Mouse (Mus musculus) spleen, postnatal 10 days (tissue): ENCODE measurements around the gene Gm28308.

ENCODE experiments used
- DNase-seq, 2 experiments: peaks; one replicate each; pipeline ENCODE4 v3.0.0; 2021 to 2022; ENCODE audit warnings: low spot score in 2 of 2

Gene Gm28308

GRCm38 (mm10) chr6:52205221-52205620 lies 7.9 kb downstream of the Gm28308 start:
- no peak for DNase-seq

GRCm38 (mm10) chr6:52204050-52204752 lies 8.9 kb downstream of the Gm28308 start, which contains the start of gene Hoxa5:
TSS of gene Hoxa5 (minus strand) at chr6:52204587.
- DNase-seq, result peak in 1 of 2 experiments; percentile 42

GRCm38 (mm10) chr6:52203371-52204049 lies 9.6 kb downstream of the Gm28308 start:
- DNase-seq, result no peak

GRCm38 (mm10) chr6:52203121-52203370 lies 10.1 kb downstream of the Gm28308 start:
- DNase-seq, result no peak

GRCm38 (mm10) chr6:52202362-52203120 lies 10.6 kb downstream of the Gm28308 start:
- DNase-seq, result no peak

- no peak for DNase-seq
Measured at GRCm38 (mm10) chr6:52201269-52201668, 11.9 kb downstream of the Gm28308 start.

GRCm38 (mm10) chr6:52200751-52201250 lies 12.3 kb downstream of the Gm28308 start:
- DNase-seq, result no peak

GRCm38 (mm10) chr6:52200073-52200750 lies 12.9 kb downstream of the Gm28308 start:
- DNase-seq, result no peak

GRCm38 (mm10) chr6:52197271-52197670 lies 15.9 kb downstream of the Gm28308 start:
- no peak for DNase-seq

- no peak for DNase-seq
Measured at GRCm38 (mm10) chr6:52196811-52197210, 16.3 kb downstream of the Gm28308 start.

GRCm38 (mm10) chr6:52194690-52195089 lies 18.4 kb downstream of the Gm28308 start:
- no peak for DNase-seq

- peak; percentile 56 to 86 for DNase-seq
Measured at GRCm38 (mm10) chr6:52191860-52192550, 21.1 kb downstream of the Gm28308 start.

- DNase-seq, result no peak
Measured at GRCm38 (mm10) chr6:52190906-52191810, 22.0 kb downstream of the Gm28308 start, which contains the start of gene Hoxa4. TSS of gene Hoxa4 (minus strand) at chr6:52191753.

GRCm38 (mm10) chr6:52190410-52190809 lies 22.7 kb downstream of the Gm28308 start:
- no peak for DNase-seq

GRCm38 (mm10) chr6:52189909-52190308 lies 23.2 kb downstream of the Gm28308 start:
- DNase-seq, result no peak

GRCm38 (mm10) chr6:52189172-52189591 lies 24.0 kb downstream of the Gm28308 start:
- no peak for DNase-seq

GRCm38 (mm10) chr6:52186500-52186899 lies 26.6 kb downstream of the Gm28308 start:
- no peak for DNase-seq

- DNase-seq, result no peak
Measured at GRCm38 (mm10) chr6:52185834-52186233, 27.3 kb downstream of the Gm28308 start.

GRCm38 (mm10) chr6:52185222-52185621 lies 27.9 kb downstream of the Gm28308 start:
- DNase-seq, result no peak

GRCm38 (mm10) chr6:52184668-52185067 lies 28.5 kb downstream of the Gm28308 start:
- DNase-seq, result no peak
